Mouse (Mus musculus) liver (tissue): ENCODE data around the gene Noxo1.
"Not testable (repeated sequence)": the region's sequence is repeated elsewhere in the genome, so short reads cannot be mapped to it uniquely, and the experiment has no call there.

Experiments
- DNase-seq: peaks from one replicate; pipeline ENCODE4 v3.0.0-alpha.2; 2020; ENCODE audit warnings: mixed read lengths

Gene Noxo1

GRCm38 (mm10) chr17:24677500-24678080 lies 18.4 kb upstream of the Noxo1 start:
- no peak for DNase-seq

GRCm38 (mm10) chr17:24686514-24686913 lies 9.5 kb upstream of the Noxo1 start:
- DNase-seq: peak; percentile 78

GRCm38 (mm10) chr17:24687146-24687595 lies 8.9 kb upstream of the Noxo1 start:
- peak; percentile 80 for DNase-seq

- no peak for DNase-seq
Measured at GRCm38 (mm10) chr17:24687599-24687998, 8.4 kb upstream of the Noxo1 start.

DNA sequence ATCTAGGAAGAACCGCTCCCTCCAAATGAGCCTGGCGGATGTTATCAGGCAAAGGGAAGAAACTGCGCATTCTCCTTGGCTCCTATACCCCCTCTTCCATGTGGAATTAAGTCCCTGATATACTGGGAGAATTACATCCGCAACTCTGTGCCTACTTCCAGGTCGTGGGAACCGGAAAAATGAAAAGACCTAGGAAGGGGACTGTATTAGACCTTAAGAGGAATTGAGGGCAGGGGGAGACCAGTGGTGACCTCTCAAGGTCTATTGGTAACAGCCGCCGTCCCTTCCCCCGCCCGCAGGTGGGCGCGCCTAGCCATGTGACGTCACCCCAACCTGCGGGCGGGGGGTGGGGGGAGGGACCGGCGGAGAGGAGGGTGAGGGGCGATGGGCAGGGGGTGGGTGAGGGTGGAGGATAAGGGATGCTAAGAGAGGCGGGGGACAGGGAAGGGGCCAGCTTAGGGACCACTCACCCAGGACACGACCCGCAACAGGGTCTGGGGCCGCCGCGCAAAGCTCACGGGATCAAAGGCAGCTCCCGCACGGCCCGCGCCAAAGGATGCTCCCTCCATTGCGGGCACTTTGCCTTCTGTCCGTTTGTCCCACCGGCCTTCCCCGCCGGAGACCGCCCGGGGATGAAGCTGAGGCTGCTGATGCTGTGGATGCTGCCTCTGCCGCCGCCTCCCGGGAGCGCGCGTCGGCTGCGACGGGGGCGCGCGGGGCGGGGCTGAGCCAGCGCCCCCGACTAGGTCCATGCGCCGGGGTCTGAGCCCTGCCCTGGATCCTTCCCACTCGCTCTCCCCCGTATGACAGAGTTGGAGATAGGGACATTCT lies 6.6 kb upstream of the Noxo1 start, which contains the start of gene Syngr3:
Syngr3 (minus strand) TSS at position 705 of the 831 bp plus-strand sequence.
- DNase-seq: no peak

GRCm38 (mm10) chr17:24692385-24692784 lies 3.6 kb upstream of the Noxo1 start:
- no peak for DNase-seq

- no peak for DNase-seq
Measured at GRCm38 (mm10) chr17:24695326-24696010, 566 bp upstream of the Noxo1 start.

DNA sequence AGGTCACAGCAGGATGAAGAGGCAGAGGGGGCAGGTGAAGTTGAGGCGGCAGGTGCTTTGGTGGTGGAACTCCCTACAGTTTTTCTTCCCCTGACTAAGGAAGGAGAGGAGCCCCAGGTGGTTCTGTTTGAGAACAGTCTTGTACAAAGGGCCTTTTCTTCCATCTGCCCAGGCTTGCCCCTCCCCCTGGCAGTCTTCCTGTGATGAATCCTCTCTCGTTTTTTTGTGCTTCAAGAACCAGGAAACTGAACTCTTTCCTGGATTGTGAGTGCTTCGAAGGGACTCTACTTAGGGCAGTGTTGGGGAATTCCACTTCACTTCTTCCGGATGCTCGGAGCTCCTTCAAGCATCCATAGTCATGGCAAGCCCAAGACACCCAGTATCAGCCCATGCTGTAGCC lies 2.0 kb downstream of the Noxo1 start:
- no peak for DNase-seq

- no peak for DNase-seq
Measured at GRCm38 (mm10) chr17:24698715-24699114, 2.7 kb downstream of the Noxo1 start.

- no peak for DNase-seq
Measured at GRCm38 (mm10) chr17:24699473-24699872, 3.4 kb downstream of the Noxo1 start.

DNA sequence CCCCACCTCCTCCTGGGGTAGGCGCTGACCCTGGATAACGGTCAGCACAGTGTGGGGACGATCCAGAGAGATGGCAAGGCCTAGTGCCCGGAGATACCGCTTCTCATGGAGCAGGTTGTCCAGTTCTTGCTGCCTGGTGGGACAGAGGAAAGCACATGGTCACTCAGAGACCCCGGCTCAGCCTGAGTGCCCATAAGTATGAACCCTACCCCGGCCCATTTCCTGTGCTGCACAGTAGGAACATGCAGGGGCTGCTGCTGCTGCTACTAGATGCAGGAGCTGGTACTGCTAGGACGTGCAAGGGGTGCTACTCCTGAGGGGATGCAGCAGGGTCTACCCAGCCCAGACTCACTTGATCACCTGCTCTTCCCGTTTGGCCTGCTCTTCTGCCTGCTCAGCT lies 5.2 kb downstream of the Noxo1 start:
- DNase-seq: no peak

GRCm38 (mm10) chr17:24705821-24706220 lies 9.8 kb downstream of the Noxo1 start:
- DNase-seq: no peak

DNA sequence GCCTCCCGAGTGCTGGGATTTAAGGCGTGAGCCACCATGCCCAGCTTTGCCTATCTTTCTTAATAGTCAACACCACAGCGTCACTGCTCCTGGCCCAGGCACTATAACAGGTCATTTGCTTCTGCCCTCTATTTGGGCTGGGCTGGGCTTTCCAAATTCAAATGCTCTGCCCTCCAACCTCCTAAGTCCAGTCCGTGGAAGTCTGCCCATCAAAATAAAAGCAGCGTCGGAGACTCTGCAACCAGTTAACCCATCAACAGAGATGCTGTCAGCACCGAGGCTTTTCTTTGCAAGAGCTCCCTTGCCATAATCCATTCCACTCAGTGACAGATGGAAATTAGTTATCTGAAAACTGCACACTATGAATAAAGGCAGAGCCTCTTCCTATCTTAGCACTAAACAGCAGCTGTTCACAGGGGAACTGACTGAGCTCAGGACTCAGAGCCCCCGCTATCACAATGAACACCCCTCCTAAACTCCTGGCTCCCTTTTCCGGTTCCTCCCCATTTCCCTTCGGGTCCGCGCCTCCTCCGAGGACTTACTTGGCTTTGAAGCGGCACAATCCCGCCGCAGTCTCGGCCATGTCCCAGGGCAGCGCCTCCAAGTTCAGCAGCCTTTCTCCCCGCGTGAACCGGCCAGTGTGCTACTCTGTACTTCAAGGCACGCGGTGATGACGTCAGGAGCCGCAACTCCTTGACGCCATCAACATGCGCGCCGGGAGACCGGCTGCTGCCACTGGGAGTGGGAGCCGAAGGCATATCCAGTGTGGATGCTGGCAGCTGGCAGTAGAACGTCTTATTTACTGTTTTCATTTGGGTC lies 11.2 kb downstream of the Noxo1 start, which contains the start of gene Tbl3:
Tbl3 (minus strand) TSS at position 679 of the 819 bp plus-strand sequence.
- DNase-seq: peak; percentile 90

- DNase-seq: peak; percentile 52
Measured at GRCm38 (mm10) chr17:24707801-24708425, 11.9 kb downstream of the Noxo1 start.

DNA sequence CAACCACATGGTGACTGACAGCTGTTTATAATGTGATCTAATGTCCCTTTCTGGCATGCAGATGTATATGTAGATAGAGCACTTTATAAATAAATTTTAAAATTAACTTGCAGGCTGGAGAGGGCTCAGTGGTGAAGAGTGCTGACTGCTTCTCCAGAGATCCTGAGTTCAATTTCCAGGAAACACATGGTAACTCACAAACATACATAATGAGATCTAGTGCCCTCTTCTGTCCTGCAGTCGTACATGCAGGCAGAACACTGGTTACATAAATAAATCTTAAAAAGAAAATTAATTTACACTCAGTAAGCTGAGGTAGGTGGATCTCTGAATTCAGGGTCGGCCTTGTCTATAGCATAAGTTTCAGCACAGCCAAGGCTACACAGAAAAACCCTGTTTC lies 12.6 kb downstream of the Noxo1 start:
- no peak for DNase-seq

- no peak for DNase-seq
Measured at GRCm38 (mm10) chr17:24715556-24715955, 19.5 kb downstream of the Noxo1 start.

- no peak for DNase-seq
Measured at GRCm38 (mm10) chr17:24716166-24716682, 20.2 kb downstream of the Noxo1 start.

DNA sequence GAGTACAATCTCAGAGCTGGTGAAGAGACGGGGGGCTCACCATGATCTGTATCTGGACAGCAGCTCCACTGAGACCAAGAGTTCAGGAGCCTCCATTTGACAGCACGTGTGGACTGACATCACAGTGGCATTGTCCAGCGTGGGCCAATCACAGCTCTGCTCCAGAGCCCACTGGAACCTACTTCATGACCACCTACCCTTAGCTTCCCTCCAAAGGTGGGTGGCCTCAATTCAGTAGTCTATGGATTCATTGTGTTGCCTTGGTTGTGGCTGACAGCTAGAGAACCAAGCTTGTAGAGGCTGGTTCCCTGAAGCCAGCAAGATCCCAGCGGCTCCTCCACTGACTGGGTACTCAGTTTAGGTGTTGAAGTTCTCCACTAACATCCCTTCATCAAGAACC lies 21.9 kb downstream of the Noxo1 start, which contains the start of the genes Rnf151 and Rps2:
Rnf151 (minus strand) TSS at position 121 of the 400 bp plus-strand sequence.
Rps2 (plus strand) TSS at position 174 of the 400 bp plus-strand sequence.
- no peak for DNase-seq

DNA sequence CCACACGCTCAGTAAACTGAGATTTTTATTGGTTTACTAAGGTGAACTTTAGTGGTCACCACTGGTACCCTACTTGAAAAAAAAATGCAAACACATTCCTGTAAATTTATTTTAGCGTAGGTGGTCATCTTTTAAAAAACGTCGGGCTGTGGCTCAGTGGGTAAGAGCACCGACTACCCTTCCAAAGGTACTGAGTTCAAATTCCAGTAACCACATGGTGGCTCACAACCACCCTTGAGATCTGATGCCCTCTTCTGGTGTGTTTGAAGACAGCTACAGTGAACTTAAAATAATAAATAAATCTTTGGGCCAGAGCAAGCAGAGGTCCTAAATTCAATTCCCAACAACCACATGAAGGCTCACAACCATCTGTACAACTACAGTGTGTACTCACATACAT lies 22.9 kb downstream of the Noxo1 start:
- not testable (repeated sequence) for DNase-seq

DNA sequence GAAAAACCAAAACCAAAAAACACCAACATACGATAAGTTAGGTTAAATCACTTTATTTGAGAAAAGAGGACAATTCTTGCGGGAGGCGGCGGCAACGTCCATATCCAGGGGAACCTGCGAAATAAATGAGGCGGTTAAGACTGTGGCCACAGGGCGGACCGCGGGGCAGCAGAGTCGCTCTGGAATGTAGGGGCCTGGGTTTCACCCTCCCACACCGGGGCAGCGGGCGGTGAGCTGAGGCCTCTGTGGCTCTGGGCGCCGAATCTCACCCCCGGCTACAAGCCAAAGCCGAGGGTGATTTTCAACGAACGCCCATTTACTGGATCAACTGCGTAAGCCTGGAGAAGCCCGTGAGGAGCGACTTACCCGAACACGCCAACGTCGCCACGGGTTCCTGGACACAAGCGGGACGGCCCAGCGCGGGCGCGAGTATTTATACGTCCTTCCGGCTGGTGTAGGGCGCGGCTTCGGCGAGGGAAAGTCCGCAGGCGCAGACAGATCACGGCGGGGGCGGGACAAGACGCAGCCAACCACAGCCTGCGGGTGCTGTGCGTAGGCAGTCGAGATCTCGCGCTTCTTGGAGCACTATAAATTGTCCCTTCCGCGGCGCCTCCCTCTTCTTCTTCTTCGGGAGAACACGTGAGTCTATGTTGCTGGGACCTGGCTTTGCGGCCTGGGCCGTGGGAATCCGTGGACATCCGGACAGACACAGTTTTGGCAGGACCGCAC lies 23.6 kb downstream of the Noxo1 start:
- peak; percentile 99 for DNase-seq

- not testable (repeated sequence) for DNase-seq
Measured at GRCm38 (mm10) chr17:24720616-24721015, 24.6 kb downstream of the Noxo1 start.
